Mouse (Mus musculus): ENCODE results near the gene Gprin3.

DNA sequence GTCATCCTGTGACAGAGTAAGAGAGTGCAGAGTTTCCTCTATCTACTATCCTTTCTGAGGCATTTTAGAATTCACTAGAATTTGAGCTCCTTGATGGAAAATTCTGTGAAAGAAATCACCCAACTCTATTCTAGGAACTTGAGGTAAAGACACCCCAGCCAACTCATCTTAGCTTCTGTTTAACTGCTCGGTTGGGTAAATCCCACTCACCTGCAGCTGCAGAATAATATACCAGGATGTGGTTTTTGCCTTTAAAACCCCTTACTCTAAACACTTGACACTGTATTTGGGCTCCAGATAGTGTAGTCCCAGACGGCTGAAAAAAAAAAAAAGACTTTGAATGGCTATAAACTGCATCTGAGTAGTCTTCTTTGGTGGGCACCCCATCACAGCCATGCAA lies 112.9 kb downstream of the Gprin3 start:
- TF ChIP-seq CTCF (conservative IDR thresholded peaks at IDR 0.05; ENCODE audit: insufficient read depth, insufficient read length, low read depth, low read length) (no peak), POLR2A (IDR thresholded peaks at IDR 0.05; ENCODE audit: low read depth, low read length) (no peak)
